Mouse (Mus musculus): Measurements from ENCODE around the gene Def6. TPM values are rescaled to one million over a fixed set of nuclear protein-coding genes. Genes with fewer than 3 reads are reported as not detected.

The Def6 gene
- polyA plus RNA-seq (2012; rRNA removed): 20.4 and 22.5 TPM in 2 replicates

DNA sequence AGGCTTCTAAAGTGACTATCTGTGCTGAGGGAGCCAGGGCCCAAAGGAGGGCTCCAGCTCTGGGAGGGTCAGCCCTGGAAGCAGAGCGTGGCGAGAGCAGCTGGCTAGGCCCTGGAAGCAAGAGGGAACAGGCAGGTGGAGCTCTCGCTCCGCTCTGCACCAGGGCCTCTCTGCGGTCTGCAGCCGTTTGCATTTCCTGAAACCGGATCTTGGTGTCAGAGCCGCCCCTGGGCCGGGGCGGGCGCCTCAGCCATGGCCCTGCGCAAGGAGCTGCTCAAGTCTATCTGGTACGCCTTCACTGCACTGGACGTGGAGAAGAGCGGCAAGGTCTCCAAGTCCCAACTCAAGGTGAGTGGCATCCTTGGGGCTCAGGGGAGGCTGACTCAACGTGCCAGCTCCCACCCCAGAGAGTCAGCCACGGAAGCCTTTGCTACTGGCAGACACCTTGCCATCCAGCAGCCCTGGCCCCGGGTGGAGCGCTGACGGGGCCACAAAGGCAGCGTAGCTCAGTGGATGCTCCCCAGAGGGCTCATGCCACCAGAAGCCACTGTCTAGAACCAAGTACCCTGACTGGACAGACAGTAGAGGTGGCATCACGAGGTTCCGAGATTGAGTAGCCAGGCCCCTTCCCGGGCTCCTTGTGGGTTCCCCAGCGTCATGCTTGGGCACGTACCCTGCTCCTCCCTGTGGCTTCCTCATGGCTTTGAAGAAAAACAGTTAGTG lies at the start of gene Def6:
TSS of gene Def6 (plus strand) at position 188 of the 723 bp plus-strand sequence.
- DNase-seq (ENCODE audit: low spot score): peak; percentile 73

GRCm38 (mm10) chr17:28160361-28160760 lies 47.2 kb upstream of the Def6 start:
- no peak for DNase-seq (ENCODE audit: low spot score)

GRCm38 (mm10) chr17:28161310-28161881 lies 46.2 kb upstream of the Def6 start:
- DNase-seq (ENCODE audit: low spot score): no peak

DNA sequence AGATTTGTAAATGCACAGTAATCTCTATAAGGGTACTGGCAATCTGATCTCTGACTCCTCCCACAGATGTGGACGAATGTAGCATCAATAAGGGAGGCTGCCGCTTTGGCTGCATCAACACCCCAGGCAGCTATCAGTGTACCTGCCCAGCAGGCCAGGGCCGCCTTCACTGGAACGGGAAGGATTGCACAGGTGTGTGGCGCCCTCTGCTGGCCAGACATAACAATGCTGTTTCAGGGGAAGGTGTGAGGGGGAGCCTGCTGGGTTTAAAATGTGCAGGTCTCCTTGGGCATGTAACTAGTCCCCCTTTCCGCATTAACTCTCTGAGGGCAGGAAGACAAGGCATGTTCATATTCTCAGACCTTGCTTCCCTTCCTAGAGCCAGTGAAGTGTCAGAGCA lies 43.9 kb upstream of the Def6 start:
- DNase-seq (ENCODE audit: low spot score): peak; percentile 70

DNA sequence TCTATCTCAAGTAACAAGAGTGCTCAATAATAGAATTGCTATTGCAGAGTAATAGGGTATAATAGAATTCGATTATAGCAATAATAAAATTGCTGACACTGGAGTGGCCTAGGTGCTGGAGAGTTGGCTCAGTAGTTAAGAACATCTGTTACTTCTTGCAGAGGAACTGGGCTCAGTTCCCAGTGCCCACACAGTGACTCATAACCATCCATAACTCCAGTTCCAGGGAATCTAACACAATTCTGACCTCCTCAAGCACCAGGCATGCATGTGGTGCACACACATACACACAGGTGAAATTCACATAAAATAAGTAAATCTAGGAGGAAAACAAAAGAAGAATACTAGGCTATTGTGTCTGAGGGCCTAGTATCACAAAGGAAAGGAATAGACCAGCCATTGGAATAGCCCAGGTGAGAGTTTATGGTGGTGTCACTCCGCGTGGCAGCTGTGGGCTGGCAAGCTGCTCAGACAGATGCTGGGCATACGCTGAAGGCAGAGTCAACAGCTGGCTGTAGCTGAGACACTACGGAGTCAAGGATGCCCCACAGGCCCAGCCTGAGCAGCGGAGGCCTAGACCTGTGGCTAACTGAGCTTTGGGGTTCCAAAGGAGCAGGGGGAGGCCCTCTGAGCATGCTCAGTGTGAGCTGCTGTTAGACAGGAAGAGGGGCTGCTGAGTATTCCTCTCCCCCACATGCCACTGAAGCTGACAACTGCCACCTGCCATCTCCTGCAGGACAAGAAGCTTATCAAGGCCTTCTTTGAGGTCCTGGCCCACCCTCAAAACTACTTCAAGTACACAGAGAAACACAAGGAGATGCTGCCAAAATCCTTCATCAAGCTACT lies 36.9 kb upstream of the Def6 start:
- no peak for DNase-seq (ENCODE audit: low spot score)

DNA sequence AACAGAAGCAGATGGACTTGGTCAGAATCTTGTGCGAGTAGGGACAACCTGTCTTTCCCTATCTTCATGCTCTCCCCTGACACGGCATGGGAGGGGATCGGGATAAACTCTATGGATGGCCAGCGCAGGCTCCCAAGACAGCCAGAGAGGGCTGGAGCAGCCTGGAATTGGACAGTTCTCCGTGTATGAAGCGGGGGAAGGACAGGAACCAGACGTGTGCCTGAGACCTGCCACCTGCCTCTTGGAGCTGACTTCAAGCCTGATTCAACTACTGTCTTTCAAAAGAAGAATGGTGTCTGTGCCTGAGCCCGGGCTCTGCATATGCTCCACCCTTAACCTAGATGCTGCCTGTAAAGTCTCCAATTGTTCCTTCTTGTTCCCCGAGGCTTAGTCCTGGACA lies 34.9 kb upstream of the Def6 start:
- no peak for DNase-seq (ENCODE audit: low spot score)

DNA sequence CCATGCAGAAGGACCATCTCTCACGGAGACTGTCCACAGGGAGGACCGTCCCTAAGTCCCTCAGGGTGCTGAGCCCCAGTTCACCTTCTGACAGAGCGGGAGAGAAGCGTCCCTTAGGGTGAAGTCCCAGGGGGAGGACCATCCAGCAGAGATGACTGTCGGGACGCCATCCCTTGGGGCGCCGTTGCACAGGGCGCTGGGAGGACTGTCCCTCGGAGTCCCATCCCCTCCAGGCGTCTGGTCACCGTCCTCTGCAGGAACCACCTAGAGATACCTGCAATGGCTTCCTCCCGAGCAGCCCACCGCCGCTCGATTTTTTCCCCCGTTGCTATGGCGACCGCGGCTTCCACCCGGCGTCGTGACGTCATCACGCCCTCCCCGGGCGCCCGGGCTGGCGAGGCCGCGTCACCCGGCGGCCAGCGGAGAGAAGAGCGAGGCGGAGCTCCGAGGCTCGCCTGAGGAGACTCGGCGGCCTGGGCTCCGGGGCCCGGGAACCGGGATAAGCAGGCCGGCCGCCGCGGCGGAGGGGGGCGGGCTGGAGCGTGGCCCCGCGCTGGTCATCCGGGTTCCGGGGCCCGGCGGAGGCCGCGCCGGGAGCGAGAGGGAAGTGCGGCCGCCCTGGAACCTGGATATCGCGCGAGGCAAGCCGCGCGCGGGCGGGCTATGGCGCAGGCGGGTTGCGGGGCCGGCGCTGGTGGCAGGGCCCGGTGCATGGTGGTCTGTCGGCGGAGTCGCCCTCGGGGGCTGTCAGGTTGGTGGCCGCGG lies 30.6 kb upstream of the Def6 start, which contains the start of gene Zfp523:
TSS of gene Zfp523 (plus strand) at position 355 of the 765 bp plus-strand sequence.
- peak; percentile 88 for DNase-seq (ENCODE audit: low spot score)

DNA sequence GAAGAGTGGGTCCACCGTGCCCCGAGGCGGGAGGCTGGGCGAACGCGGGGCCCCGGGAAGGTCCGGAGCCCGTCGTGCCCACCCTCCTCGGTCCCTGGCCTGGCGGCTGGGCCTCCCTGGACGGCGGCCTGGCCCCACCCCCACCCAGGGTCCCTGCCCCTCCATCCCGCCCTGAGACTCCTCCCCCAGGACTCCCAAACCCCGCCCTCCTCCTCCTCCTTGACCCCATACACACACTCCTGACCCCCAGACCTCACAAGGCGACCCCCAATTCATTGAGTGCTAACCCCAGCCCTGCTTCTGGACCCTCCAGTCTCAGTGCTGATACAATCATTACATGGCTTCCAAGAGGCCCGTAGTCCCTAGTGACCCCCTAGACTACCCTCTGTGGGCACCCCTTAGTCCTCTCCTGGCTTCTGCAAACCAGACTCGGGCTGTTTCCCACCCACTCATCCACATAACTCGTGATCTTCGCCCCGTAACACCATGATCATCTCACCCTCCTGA lies 30.0 kb upstream of the Def6 start:
- DNase-seq (ENCODE audit: low spot score): no peak

DNA sequence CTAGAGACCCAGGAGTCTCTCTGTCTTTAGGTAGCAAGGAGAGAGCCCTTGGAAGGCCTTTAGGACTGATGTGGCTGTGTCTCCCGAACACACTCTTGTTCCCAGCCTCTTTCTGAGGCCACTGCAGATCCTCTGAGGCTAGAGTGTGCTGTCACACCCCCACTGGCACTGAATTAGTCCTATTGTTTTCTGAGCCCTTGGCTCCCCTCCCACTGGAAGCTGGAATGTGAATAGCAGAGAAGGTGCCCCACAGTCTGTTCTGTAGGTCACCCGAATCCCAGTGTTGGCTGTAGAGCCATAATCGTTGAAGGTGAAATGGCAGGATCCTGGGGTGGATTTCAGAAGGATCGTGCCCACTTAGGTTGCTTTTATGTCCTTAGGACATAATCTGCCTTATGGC lies 27.2 kb upstream of the Def6 start:
- no peak for DNase-seq (ENCODE audit: low spot score)

- no peak for DNase-seq (ENCODE audit: low spot score)
Observed at GRCm38 (mm10) chr17:28180783-28181544, 26.6 kb upstream of the Def6 start.

GRCm38 (mm10) chr17:28184971-28185638 lies 22.5 kb upstream of the Def6 start:
- DNase-seq (ENCODE audit: low spot score): no peak

- DNase-seq (ENCODE audit: low spot score): no peak
Observed at GRCm38 (mm10) chr17:28188313-28188712, 19.3 kb upstream of the Def6 start.

DNA sequence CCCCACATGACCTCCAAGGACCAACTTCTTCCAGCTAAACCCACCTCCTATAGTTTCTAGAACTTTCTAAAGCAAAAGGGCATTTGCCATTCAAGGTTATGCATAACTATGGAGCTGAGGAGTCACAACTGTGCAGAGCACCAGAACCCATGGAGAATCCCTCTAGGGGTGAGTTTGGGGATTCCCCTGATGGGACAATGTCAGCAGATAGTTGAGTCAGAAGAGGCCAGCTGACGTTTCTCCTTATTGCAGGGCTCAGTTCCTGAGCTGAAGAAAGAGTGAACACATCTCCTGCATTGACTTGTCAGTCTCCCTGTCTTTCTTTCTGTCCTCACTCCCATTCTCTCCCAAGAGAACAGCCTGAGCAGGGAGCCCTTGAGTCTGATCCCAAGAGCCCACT lies 14.8 kb upstream of the Def6 start:
- DNase-seq (ENCODE audit: low spot score): no peak

DNA sequence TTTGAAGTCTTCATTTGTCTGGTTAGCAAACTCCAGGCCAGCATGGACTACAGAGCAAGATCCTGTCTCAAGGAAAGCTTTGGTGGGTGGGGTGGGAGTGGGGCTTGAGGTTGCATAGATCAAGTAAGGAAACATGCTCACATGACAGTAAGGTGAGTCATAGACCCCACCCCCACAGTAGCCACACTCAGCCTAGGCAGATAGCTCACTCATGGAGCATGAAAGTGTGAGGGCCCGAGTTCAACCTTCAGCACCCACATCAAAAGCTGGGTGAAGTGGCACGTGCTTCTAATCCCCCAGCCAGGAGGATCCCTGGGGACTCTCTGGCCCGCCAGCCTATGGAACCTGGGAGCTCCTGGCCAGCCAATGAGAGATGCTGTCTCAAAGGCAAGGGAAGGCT lies 14.0 kb upstream of the Def6 start:
- DNase-seq (ENCODE audit: low spot score): no peak

DNA sequence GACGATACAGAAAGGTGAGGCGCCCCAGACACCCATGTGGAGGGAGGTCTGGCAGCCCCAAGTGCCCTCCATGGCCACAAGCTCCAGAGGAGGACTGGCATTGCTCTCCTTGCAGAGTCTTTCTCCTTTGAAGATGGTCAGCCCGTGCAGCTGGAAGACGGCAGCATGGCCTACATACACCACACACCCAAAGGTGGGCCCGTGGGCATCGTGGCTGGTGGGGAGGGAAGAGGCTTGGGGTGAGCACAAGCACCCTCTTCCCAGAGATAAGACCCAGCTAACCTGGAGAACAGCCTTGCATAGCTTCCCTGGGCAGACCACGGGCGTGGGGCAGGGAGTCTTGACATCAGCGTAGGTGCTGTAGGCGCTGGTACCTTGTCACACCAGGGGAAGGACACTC lies 12.5 kb upstream of the Def6 start:
- DNase-seq (ENCODE audit: low spot score): no peak

DNA sequence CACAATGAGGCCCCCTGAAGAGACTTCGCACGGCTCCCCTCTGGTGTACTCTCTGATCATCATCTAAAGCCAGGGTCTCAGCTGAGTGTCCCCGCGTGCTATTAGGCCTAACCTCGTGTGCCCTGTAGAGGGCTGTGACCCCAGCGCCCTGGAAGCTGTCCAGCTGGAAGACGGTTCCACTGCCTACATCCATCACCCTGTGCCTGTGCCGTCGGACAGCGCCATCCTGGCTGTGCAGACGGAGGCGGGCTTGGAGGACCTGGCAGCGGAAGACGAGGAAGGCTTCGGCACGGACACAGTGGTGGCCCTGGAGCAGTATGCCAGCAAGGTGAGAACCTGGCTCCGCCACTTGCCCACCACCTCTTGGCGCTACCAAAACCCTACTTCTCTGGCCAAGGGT lies 9.9 kb upstream of the Def6 start:
- DNase-seq (ENCODE audit: low spot score): no peak

- no peak for DNase-seq (ENCODE audit: low spot score)
Observed at GRCm38 (mm10) chr17:28201982-28202381, 5.6 kb upstream of the Def6 start.

DNA sequence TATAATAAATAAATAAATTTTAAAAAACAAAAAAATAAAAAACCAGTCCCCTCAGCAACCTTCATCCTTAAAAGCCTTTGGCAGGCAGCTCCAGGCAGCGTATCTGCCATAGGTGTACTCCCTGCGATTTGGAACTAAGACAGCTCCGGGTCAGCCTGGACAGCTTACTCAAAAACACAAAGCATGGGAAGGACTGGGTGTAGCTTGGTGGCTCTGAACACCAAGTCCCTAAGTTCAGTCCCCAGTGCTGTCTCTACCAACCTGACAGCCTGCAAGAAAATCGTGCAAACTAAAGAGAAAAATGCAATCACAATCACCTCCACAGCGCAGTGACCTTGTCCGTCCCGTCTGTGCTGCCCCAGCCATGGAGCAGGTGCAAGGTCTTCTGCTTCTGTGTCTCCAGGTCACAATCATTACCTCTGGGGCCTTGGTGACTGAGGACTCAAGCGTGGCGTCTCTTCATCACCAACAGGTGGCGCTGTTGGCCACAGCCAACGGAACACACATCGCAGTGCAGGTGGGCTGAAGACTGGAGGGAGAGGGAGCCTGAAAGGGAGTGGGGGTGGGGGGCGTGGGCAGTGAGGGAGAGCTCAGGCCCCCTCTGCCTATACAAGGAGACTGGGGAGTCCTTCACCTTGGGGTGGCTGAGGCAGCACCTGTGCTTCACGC lies 3.4 kb upstream of the Def6 start:
- no peak for DNase-seq (ENCODE audit: low spot score)

DNA sequence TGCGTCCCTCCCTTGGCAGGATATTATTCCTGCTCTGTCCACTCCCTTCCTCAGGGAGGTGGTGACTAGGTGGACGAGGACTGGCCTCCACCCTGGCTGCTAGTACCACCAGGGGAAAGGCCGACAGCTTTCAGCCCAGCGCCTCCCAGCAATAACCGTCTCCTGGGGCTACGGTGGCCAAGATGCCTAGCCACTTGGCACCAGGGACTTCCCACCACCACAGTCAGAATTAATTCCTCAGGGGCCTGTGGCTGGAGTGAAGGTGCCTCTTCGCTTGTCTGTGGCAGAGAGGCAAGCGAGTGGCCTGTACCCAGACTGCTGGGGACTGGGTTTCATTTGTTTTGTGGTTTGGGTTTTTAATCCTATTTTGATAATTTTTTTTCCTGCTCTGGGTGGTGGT lies 2.1 kb upstream of the Def6 start:
- DNase-seq (ENCODE audit: low spot score): no peak

DNA sequence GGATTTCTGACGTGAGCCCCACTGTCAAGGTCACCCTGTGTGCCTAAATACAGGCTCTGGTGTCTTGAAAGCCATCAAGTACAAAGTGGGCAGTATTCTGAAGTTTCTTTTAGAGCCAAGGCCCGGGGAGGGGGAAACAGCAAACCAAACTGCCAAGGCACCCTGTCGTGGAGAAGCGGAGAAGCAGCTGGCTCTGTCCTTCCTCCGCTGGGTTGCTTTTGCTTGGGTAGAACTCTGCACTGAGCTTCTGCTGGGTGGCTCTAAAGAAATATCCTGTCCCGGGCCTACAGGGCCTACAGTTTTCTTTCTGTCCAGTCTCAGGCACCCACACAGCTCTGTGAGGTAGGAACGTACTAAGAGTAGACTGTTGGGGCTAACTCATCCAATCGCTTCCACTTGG lies 486 bp upstream of the Def6 start:
- no peak for DNase-seq (ENCODE audit: low spot score)

Data from urinary bladder, adult 2 months (tissue).